Mouse (Mus musculus): ENCODE measurements around the gene Iqcn. TPM values are rescaled to one million over a fixed set of nuclear protein-coding genes. Genes with fewer than 3 reads are reported as not detected.
A peak's percentile ranks its signal among the peaks of the same experiment; 100 is the strongest.

Gene Iqcn
- total RNA-seq, 1 experiment from 2014 or later: 0.19 TPM

DNA sequence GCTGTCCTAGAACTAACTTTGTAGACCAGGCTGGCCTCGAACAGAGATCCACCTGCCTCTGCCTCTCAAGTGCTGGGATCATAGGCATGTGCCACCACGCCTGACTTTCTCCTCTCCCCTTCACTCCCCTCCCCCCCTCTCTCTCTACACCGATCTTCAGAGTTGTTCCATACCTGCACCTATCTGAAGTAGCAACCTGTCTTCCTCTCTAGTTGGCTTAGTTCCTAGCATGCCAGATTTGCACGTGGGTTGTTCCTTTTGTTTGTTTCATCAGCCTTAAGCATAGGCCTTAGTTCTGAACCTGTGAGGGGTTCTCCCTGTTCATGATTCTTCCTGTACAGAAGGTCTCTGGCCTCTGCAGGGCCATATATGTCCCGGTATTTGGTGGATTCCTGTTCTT, 34.4 kb downstream of the Iqcn start:
- no peak for DNase-seq

GRCm38 (mm10) chr8:70738211-70738610, 35.0 kb downstream of the Iqcn start:
- no peak for DNase-seq

- no peak for DNase-seq
Measured at GRCm38 (mm10) chr8:70741661-70742060, 38.4 kb downstream of the Iqcn start.

GRCm38 (mm10) chr8:70742176-70742575, 38.9 kb downstream of the Iqcn start:
- no peak for DNase-seq

GRCm38 (mm10) chr8:70742981-70743655, 39.9 kb downstream of the Iqcn start:
- DNase-seq: peak; percentile 57

DNA sequence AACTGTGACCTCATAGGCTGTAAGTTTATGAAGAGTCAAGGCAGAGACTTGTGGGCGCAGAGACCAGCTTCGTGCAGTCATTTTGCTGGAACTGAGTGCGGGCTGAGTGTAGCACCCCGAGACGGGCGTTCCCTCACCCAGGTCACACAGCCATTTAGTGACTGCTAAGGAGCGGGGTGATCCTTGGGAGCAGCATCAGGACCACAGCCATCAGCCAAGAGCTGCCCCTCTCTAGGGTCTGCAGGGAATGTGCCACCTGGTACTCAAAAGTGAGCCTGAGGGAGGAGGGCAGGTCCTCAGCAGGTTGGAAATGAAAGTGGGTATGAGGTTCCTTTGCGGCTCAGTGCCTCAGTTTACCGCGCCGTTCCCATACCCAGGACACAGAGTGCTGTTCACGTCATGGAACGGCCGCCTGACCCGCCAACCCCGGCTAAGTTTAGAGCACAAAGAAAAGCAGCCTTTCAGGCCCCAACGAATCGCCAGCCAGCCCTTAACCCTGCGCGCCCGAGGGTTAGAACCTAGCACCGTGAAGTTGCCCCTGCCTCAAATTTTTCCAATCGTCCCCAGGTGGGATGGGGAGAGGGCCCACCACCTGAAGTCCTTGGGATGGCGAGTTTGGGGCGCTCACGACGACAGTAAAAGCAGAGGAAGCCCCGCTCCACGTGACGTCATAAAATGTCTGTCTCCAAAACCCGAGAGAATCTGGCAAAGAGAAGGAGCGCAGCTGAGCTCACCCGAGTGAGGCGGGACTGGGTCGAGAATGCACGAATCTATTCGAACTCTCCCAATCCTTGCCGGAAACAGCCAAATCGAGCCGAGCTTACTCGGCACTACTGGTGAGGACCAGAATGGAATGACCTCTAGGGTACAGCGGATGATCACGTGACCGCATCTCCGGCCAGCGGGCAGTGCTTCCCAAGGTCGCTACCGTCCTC, 40.7 kb downstream of the Iqcn start:
- peak; percentile 82 for DNase-seq

DNA sequence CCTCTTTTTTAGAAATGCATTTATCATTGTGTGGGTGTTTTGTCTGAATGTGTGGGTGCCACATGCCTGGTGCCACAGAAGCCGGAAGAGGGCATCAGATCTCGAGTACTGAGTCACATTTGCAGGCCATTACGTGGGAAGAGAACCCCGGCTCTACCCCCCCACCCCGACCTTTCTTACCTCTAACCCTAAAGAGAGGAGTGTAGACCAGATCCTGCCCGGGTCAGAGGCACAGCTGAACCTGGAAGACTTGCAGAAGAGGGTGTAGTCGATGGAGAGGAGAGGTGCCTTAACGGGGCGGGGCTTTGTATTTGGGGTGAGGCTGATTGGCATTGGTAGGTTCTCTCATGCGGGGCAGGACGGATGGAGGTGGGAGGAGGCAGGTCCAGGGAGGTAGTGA, 41.5 kb downstream of the Iqcn start:
- peak; percentile 9 for DNase-seq

DNA sequence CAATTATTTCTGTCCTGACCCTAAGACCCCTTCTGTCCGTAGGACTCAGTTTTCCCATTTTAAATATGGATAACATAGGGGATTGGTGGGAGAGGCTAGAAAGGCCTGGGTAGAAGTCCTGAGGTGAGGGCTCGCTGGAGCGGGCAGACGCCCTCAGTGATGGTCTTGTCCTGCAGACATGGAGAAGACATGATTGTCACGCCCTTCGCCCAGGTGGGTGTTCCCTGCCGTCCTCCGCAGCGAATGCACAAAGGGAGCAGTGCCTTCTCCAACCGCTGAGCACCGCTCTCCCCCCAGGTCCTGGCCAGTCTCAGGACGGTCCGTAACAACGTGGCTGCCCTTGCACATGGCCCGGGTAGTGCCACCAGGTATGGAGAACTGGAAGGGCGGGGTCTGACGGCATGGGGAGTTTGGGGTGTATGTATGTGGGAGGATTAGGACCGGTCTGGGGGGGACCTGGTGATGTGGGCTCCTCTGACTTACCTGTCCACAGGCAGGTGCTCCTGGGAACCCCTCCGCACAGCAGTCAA, 42.5 kb downstream of the Iqcn start:
- peak; percentile 2 for DNase-seq

- peak; percentile 2 for DNase-seq
Measured at GRCm38 (mm10) chr8:70746676-70747075, 43.4 kb downstream of the Iqcn start.

- peak; percentile 2 for DNase-seq
Measured at GRCm38 (mm10) chr8:70747211-70747890, 44.1 kb downstream of the Iqcn start.

- DNase-seq: no peak
Measured at GRCm38 (mm10) chr8:70748246-70749096, 45.2 kb downstream of the Iqcn start.

DNA sequence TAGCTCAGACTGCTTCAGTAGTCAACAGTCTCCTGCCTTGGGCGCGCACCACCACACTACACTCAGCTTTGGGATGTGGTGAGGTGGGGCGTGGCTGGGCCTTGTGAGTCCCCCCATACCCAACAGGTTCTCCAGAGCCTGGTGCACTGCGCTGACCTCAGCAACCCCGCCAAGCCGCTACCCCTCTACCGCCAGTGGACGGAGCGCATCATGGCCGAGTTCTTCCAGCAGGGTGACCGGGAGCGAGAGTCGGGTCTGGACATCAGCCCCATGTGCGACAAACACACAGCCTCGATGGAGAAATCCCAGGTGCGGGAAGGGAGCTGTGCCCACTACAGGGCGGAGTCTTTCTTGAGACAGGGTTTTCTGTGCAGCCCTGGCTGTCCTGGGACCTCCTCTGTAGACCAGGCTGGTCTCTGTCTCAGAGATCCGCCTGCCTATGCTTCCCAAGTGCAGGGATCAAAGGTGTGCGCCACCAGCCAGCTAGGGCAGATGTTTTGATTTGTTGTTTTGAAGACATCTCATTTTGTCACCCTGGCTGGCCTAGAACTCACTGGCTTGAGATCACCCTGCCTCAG, 45.9 kb downstream of the Iqcn start:
- peak; percentile 3 for DNase-seq

DNA sequence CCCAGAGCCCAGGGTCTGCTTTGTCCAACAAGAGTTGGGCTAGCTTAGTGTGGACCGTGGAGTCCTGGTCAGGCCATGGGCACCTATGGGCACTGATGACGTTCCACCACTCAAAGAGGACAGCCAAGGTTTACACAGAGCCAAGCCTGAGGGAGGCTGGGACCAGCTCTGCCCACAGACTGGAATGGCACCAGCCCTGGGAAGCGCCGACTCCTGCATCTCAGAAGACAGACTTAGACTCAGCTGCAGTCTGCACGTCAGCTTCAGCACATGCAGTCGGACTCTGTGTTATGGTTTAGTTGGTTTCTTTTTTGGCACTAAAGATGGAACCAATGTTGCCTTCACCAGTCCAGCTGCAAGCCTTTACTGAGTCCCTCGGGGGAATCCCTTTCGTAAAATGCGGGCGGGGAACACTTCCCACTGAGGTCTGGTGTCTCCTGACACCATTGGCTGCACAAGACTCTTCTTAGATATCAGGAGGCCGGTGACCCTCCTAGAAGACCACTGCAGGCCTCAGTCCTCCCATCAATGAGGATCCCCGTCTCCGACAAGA, 46.9 kb downstream of the Iqcn start:
- peak; percentile 18 for DNase-seq

GRCm38 (mm10) chr8:70752000-70752764, 48.9 kb downstream of the Iqcn start:
- peak; percentile 86 for DNase-seq

GRCm38 (mm10) chr8:70753151-70753550, 49.9 kb downstream of the Iqcn start:
- peak; percentile 89 for DNase-seq

GRCm38 (mm10) chr8:70754043-70754870, 51.0 kb downstream of the Iqcn start, which contains the start of gene Rab3a:
Rab3a (plus strand) TSS chr8:70754679.
- DNase-seq: peak; percentile 99

DNA sequence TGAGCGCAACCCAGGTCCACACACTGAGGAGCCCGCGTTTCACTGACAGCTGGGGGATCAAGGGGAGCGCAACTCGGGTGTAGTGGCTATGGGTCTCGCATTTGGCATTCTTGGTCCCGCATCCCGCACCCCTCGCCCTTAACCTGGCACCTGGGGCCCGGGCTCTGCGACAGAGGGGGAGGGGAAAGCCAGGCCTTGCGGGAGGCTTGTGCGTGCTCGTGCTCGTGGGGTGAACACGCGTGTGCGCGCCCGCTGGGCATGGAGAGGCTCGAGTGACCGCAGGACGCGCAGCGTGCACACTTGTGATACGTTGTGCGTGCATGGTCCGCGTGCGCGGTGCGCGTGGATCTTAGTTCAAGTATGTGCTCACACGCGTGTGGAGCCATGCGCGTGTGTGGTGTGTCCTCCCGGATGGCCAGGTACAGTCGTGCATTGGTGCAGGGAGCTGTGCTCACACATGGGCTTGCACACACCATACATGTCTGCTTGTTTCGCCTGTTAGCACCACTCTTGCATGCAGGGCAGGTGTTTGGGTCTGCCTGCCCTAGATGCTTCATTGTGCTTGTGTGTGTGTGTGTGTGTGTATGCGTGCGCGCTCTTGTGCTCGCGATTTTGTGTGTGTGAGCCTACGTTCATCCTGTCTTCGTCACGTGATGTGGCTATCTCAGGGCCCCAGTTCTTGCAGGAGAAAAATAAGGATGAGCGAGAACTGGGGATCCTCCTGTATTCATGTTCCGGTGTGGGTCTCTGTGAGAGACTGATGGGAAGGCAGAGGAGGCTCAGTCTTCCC, 51.8 kb downstream of the Iqcn start:
- peak; percentile 88 for DNase-seq
